In the genomic region with DNA sequence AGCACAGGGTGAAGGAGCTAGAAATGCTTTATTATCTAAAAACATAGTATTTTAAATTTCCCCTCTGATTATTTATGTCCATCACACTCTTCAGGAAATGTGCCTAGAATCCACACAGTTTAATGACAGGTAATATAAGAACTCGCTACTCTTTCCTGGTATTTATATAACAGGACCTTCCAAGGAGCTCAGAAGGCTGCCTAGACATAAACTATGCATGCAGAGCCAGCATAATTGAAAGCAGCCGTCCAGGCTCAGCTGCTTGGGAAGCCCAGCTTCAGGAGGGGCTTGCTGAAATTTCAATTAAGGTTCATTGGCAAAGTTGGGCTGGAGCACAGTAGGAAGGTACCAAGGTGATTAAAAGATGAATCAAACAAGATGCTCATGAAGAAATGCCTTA, we compare ENCODE assay signal across 9 mouse cellular contexts. TPM values are rescaled to one million over a fixed set of nuclear protein-coding genes. Genes with fewer than 3 reads are reported as not detected.
DNase-seq lines count a peak whose midpoint lies in the region; ATAC-seq and TF ChIP-seq lines count a peak whose summit lies in the region.
"Had no signal": no experiment of that assay in that cellular context is flagged by ENCODE, and none has a peak within 500 bp of the region (broad histone marks: within the 10 kb centered on the region; RNA-seq: fewer than 3 reads in every experiment).

No protein-coding gene starts in this region.

- peaks cover 16% of the 10 kb centered on the region; the same call in 1 of the 2 replicates for H3K36me3 ChIP-seq in lung, embryonic 14.5 days (ENCODE audit: insufficient read depth)
- H3K36me3 ChIP-seq in forebrain, embryonic 15.5 days: no peaks in the 10 kb centered on the region
- H3K36me3 ChIP-seq in limb, embryonic 15.5 days: peaks cover 8% of the 10 kb centered on the region
- no peaks in the 10 kb centered on the region for H3K36me3 ChIP-seq in stomach, embryonic 15.5 days

- H3K4me1 ChIP-seq in lung, embryonic 14.5 days (ENCODE audit: insufficient read depth): peaks cover 21% of the 10 kb centered on the region
- peaks cover 23% of the 10 kb centered on the region for H3K4me1 ChIP-seq in forebrain, embryonic 15.5 days
- H3K4me1 ChIP-seq in limb, embryonic 15.5 days: peaks cover 2% of the 10 kb centered on the region
- 0 out of 2 replicates have a peak, but pooled peaks cover 3% of the 10 kb centered on the region for H3K4me1 ChIP-seq in stomach, embryonic 15.5 days

- intact Hi-C loops in gastrocnemius, postnatal 14 days (cut with DNase I; ENCODE audit: low total_unique reads): no loop called here

- ATAC-seq in lung, embryonic 14.5 days (ENCODE audit: insufficient read depth): no peak
- ATAC-seq in forebrain, embryonic 15.5 days (replicated peaks): no peak
- peak; percentile 83 for ATAC-seq in limb, embryonic 15.5 days (ENCODE audit: insufficient number of reproducible peaks, low FRiP score, low TSS enrichment, low read depth)
- no peak for ATAC-seq in stomach, embryonic 15.5 days (ENCODE audit: insufficient read depth, low FRiP score, low read depth)
- ATAC-seq in megakaryocyte, adult 5-6 weeks (ENCODE audit: poor library complexity, severe bottlenecking): no peak
- ATAC-seq: Patski had no signal

- TF ChIP-seq CTCF in lung, embryonic 14.5 days (IDR thresholded peaks at IDR 0.05; ENCODE audit: low read depth): no peak

- H3K27ac ChIP-seq in lung, embryonic 14.5 days (ENCODE audit: low read depth): peak overlapping the region; percentile 40; the same call in 1 of the 2 replicates
- no peak overlapping the region; the same call in 1 of the 2 replicates for H3K27ac ChIP-seq in forebrain, embryonic 15.5 days (replicated peaks)
- H3K27ac ChIP-seq in limb, embryonic 15.5 days: peak overlapping the region; percentile 77
- H3K27ac ChIP-seq in stomach, embryonic 15.5 days: no peak overlapping the region

- H3K27me3 ChIP-seq in lung, embryonic 14.5 days (ENCODE audit: insufficient read depth, low read length): no peaks in the 10 kb centered on the region
- H3K27me3 ChIP-seq in forebrain, embryonic 15.5 days: no peaks in the 10 kb centered on the region
- no peaks in the 10 kb centered on the region for H3K27me3 ChIP-seq in limb, embryonic 15.5 days
- H3K27me3 ChIP-seq in stomach, embryonic 15.5 days (replicated peaks): no peaks in the 10 kb centered on the region
- H3K27me3 ChIP-seq: Patski had no signal

- no peaks in the 10 kb centered on the region for H3K9me3 ChIP-seq in lung, embryonic 14.5 days (ENCODE audit: low read depth, low read length)
- H3K9me3 ChIP-seq in forebrain, embryonic 15.5 days: no peaks in the 10 kb centered on the region
- no peaks in the 10 kb centered on the region for H3K9me3 ChIP-seq in limb, embryonic 15.5 days
- no peaks in the 10 kb centered on the region for H3K9me3 ChIP-seq in stomach, embryonic 15.5 days

- WGBS in lung, embryonic 14.5 days: 16% methylated on average over 2 of the region's 2 CpGs
- WGBS in forebrain, embryonic 15.5 days: 23% methylated on average over 2 of the region's 2 CpGs
- WGBS in limb, embryonic 15.5 days: 15% methylated on average over 2 of the region's 2 CpGs
- WGBS in stomach, embryonic 15.5 days: 27% methylated on average over 2 of the region's 2 CpGs

- H3K4me2 ChIP-seq in lung, embryonic 14.5 days: peak overlapping the region; percentile 52
- H3K4me2 ChIP-seq in forebrain, embryonic 15.5 days (replicated peaks): peak overlapping the region; percentile 23
- H3K4me2 ChIP-seq in limb, embryonic 15.5 days: peak overlapping the region; percentile 48
- peak overlapping the region; percentile 37 for H3K4me2 ChIP-seq in stomach, embryonic 15.5 days

- DNase-seq in lung, embryonic 14.5 days: peak; percentile 56
- DNase-seq in lung, postnatal 36 days: no peak
- no peak for DNase-seq in gastrocnemius, postnatal 14 days
- DNase-seq in gastrocnemius, adult 18-20 months (ENCODE audit: low spot score): no peak

- peak overlapping the region; percentile 45 for H3K4me3 ChIP-seq in lung, embryonic 14.5 days (ENCODE audit: low read depth, low read length)
- H3K4me3 ChIP-seq in forebrain, embryonic 15.5 days: peak overlapping the region; percentile 5
- peak overlapping the region; percentile 48 for H3K4me3 ChIP-seq in limb, embryonic 15.5 days
- peak overlapping the region; percentile 39; the same call in 1 of the 2 replicates for H3K4me3 ChIP-seq in stomach, embryonic 15.5 days (replicated peaks)

- H3K9ac ChIP-seq in lung, embryonic 14.5 days: peak overlapping the region; percentile 30; the same call in 1 of the 2 replicates
- no peak overlapping the region for H3K9ac ChIP-seq in forebrain, embryonic 15.5 days (replicated peaks)
- no peak overlapping the region for H3K9ac ChIP-seq in limb, embryonic 15.5 days
- no peak overlapping the region for H3K9ac ChIP-seq in stomach, embryonic 15.5 days

RNA-seq across cellular contexts. Expression of a gene that starts 2.2 kb away (rescaled TPM):
- polyA plus RNA-seq in lung, embryonic 14.5 days (2014; fragmentation: Nextera tagmentation; extraction: Ambion mirVana): 78.6 and 93.8 TPM in 2 replicates
- 26.2 and 29.2 TPM in 2 replicates for polyA plus RNA-seq in forebrain, embryonic 15.5 days (2015; fragmentation: Nextera tagmentation; extraction: Ambion mirVana)
- 150 and 174 TPM in 2 replicates for polyA plus RNA-seq in limb, embryonic 15.5 days (2015; fragmentation: Nextera tagmentation; extraction: Ambion mirVana)
- 52.1 and 53.7 TPM in 2 replicates for polyA plus RNA-seq in stomach, embryonic 15.5 days (2015; fragmentation: Nextera tagmentation; extraction: Ambion mirVana)
- total RNA-seq in gastrocnemius, postnatal 14 days (2021): 1 to 10 TPM; 5.3 to 6.3 TPM
- total RNA-seq in megakaryocyte, adult 5-6 weeks (2015): 4.2 and 5.4 TPM in 2 replicates
- 3.2 and 4.4 TPM in 2 replicates for total RNA-seq in megakaryocyte, adult 5-6 weeks (2017)
- 1 to 10 TPM; 1.7 to 3.1 TPM for total RNA-seq in gastrocnemius, adult 18-20 months (2021)

Comparison
In these comparisons a context has a peak if more than half of its experiments do, and no peak if none do; other contexts are left out.
1. H3K27ac ChIP-seq: peak in lung, embryonic 14.5 days (single experiment) and limb, embryonic 15.5 days (single experiment); none in forebrain, embryonic 15.5 days (single experiment) and stomach, embryonic 15.5 days (single experiment).
2. Peak in every context shown above with its lines, with median percentiles within 50 percentile points of each other: H3K4me2 ChIP-seq and H3K4me3 ChIP-seq.